Mouse (Mus musculus): ENCODE results near the gene Zbtb49. TPM values are rescaled to one million over a fixed set of nuclear protein-coding genes. Genes with fewer than 3 reads are reported as not detected.

Gene Zbtb49
- polyA plus RNA-seq, 1 experiment from 2014 or later: 2.7 TPM

- Histone ChIP-seq H3K4me2 (no peak overlapping the region), H3K4me3 (replicated peaks) (no peak overlapping the region), H3K9ac (no peak overlapping the region), H3K36me3 (replicated peaks) (0 out of 2 replicates have a peak, but pooled peaks cover 2% of the 10 kb centered on the region), H3K9me3 (replicated peaks) (no peaks in the 10 kb centered on the region), H3K27me3 (no peaks in the 10 kb centered on the region), H3K27ac (replicated peaks) (no peak overlapping the region), H3K4me1 (replicated peaks) (no peaks in the 10 kb centered on the region)
- ATAC-seq (ENCODE audit: insufficient read depth): no peak
- 50% methylated on average over 5 of the region's 5 CpGs for WGBS (ENCODE audit: insufficient replicate concordance)
Measured at GRCm38 (mm10) chr5:38240727-38241472, 20.6 kb upstream of the Zbtb49 start.

GRCm38 (mm10) chr5:38236627-38237026 lies 16.4 kb upstream of the Zbtb49 start:
- no peak overlapping the region for H3K4me2 ChIP-seq

GRCm38 (mm10) chr5:38235422-38235821 lies 15.2 kb upstream of the Zbtb49 start:
- ATAC-seq (ENCODE audit: insufficient read depth): no peak
- no peak overlapping the region for H3K4me3 ChIP-seq (replicated peaks)
- 61% methylated on average over 4 of the region's 4 CpGs for WGBS (ENCODE audit: insufficient replicate concordance)
- no peaks in the 10 kb centered on the region for H3K9me3 ChIP-seq (replicated peaks)
- no peak overlapping the region for H3K4me2 ChIP-seq
- no peaks in the 10 kb centered on the region for H3K27me3 ChIP-seq
- no peaks in the 10 kb centered on the region for H3K4me1 ChIP-seq (replicated peaks)
- H3K9ac ChIP-seq: no peak overlapping the region
- H3K36me3 ChIP-seq (replicated peaks): peaks cover 47% of the 10 kb centered on the region
- no peak overlapping the region for H3K27ac ChIP-seq (replicated peaks)

More at GRCm38 (mm10) chr5:38236627-38237026, 16.4 kb upstream of the Zbtb49 start:
- WGBS (ENCODE audit: insufficient replicate concordance): 78% methylated on average over 2 of the region's 2 CpGs
- H3K4me1 ChIP-seq (replicated peaks): no peaks in the 10 kb centered on the region
- H3K9ac ChIP-seq: no peak overlapping the region
- peaks cover 35% of the 10 kb centered on the region for H3K36me3 ChIP-seq (replicated peaks)
- H3K27ac ChIP-seq (replicated peaks): no peak overlapping the region
- H3K9me3 ChIP-seq (replicated peaks): no peaks in the 10 kb centered on the region
- H3K27me3 ChIP-seq: no peaks in the 10 kb centered on the region
- no peak for ATAC-seq (ENCODE audit: insufficient read depth)
- no peak overlapping the region for H3K4me3 ChIP-seq (replicated peaks)

GRCm38 (mm10) chr5:38219771-38220307 lies 418 bp downstream of the Zbtb49 start:
- Histone ChIP-seq H3K4me2 (peak overlapping the region; percentile 94), H3K4me1 (replicated peaks) (peaks cover 31% of the 10 kb centered on the region), H3K4me3 (replicated peaks) (peak overlapping the region; percentile 92), H3K27me3 (no peaks in the 10 kb centered on the region), H3K9me3 (replicated peaks) (no peaks in the 10 kb centered on the region), H3K27ac (replicated peaks) (peak overlapping the region; percentile 75), H3K36me3 (replicated peaks) (peaks cover 15% of the 10 kb centered on the region), H3K9ac (peak overlapping the region; percentile 82)
- peak; percentile 70; the same call in 1 of the 2 replicates for ATAC-seq (ENCODE audit: insufficient read depth)
- WGBS (ENCODE audit: insufficient replicate concordance): under 1% methylated on average over 35 of the region's 35 CpGs

GRCm38 (mm10) chr5:38213009-38213408 lies 7.2 kb downstream of the Zbtb49 start:
- 85% methylated on average over 6 of the region's 6 CpGs for WGBS (ENCODE audit: insufficient replicate concordance)
- peaks cover 30% of the 10 kb centered on the region for H3K36me3 ChIP-seq (replicated peaks)

GRCm38 (mm10) chr5:38211691-38212090 lies 8.6 kb downstream of the Zbtb49 start:
- 51% methylated on average over 8 of the region's 8 CpGs for WGBS (ENCODE audit: insufficient replicate concordance)
- H3K9ac ChIP-seq: no peak overlapping the region
- no peak overlapping the region for H3K4me2 ChIP-seq
- ATAC-seq (ENCODE audit: insufficient read depth): no peak
- no peak overlapping the region for H3K27ac ChIP-seq (replicated peaks)
- peaks cover 6% of the 10 kb centered on the region; the same call in 1 of the 2 replicates for H3K4me1 ChIP-seq (replicated peaks)
- H3K36me3 ChIP-seq (replicated peaks): peaks cover 30% of the 10 kb centered on the region
- H3K27me3 ChIP-seq: no peaks in the 10 kb centered on the region
- no peak overlapping the region for H3K4me3 ChIP-seq (replicated peaks)
- no peaks in the 10 kb centered on the region for H3K9me3 ChIP-seq (replicated peaks)

More at GRCm38 (mm10) chr5:38213009-38213408, 7.2 kb downstream of the Zbtb49 start:
- Histone ChIP-seq H3K27me3 (no peaks in the 10 kb centered on the region), H3K27ac (replicated peaks) (no peak overlapping the region), H3K4me3 (replicated peaks) (no peak overlapping the region), H3K4me2 (no peak overlapping the region), H3K4me1 (replicated peaks) (peaks cover 6% of the 10 kb centered on the region; the same call in 1 of the 2 replicates), H3K9me3 (replicated peaks) (no peaks in the 10 kb centered on the region), H3K9ac (no peak overlapping the region)
- no peak for ATAC-seq (ENCODE audit: insufficient read depth)

GRCm38 (mm10) chr5:38208985-38209384 lies 11.3 kb downstream of the Zbtb49 start:
- WGBS (ENCODE audit: insufficient replicate concordance): 41% methylated on average over 8 of the region's 8 CpGs
- H3K9me3 ChIP-seq (replicated peaks): no peaks in the 10 kb centered on the region

GRCm38 (mm10) chr5:38205303-38205726 lies 14.9 kb downstream of the Zbtb49 start:
- Histone ChIP-seq H3K4me2 (no peak overlapping the region), H3K36me3 (replicated peaks) (peaks cover 37% of the 10 kb centered on the region), H3K4me1 (replicated peaks) (peaks cover 6% of the 10 kb centered on the region), H3K27ac (replicated peaks) (no peak overlapping the region), H3K27me3 (no peaks in the 10 kb centered on the region), H3K4me3 (replicated peaks) (no peak overlapping the region), H3K9me3 (replicated peaks) (no peaks in the 10 kb centered on the region), H3K9ac (no peak overlapping the region)
- no peak for ATAC-seq (ENCODE audit: insufficient read depth)
- 59% methylated on average over 7 of the region's 7 CpGs for WGBS (ENCODE audit: insufficient replicate concordance)

More at GRCm38 (mm10) chr5:38208985-38209384, 11.3 kb downstream of the Zbtb49 start:
- no peaks in the 10 kb centered on the region for H3K27me3 ChIP-seq
- no peak overlapping the region for H3K4me2 ChIP-seq
- H3K36me3 ChIP-seq (replicated peaks): peaks cover 27% of the 10 kb centered on the region
- no peak overlapping the region for H3K27ac ChIP-seq (replicated peaks)
- peaks cover 6% of the 10 kb centered on the region for H3K4me1 ChIP-seq (replicated peaks)
- no peak overlapping the region for H3K4me3 ChIP-seq (replicated peaks)
- no peak overlapping the region for H3K9ac ChIP-seq
- ATAC-seq (ENCODE audit: insufficient read depth): no peak

GRCm38 (mm10) chr5:38199686-38200085 lies 20.6 kb downstream of the Zbtb49 start:
- Histone ChIP-seq H3K9ac (no peak overlapping the region), H3K9me3 (replicated peaks) (no peaks in the 10 kb centered on the region), H3K36me3 (replicated peaks) (peaks cover 34% of the 10 kb centered on the region), H3K27ac (replicated peaks) (no peak overlapping the region), H3K4me3 (replicated peaks) (no peak overlapping the region), H3K27me3 (no peaks in the 10 kb centered on the region), H3K4me2 (no peak overlapping the region), H3K4me1 (replicated peaks) (no peaks in the 10 kb centered on the region)
- ATAC-seq (ENCODE audit: insufficient read depth): no peak
- WGBS (ENCODE audit: insufficient replicate concordance): 74% methylated on average over 2 of the region's 2 CpGs

- 19% methylated on average over 7 of the region's 7 CpGs for WGBS (ENCODE audit: insufficient replicate concordance)
- no peak for ATAC-seq (ENCODE audit: insufficient read depth)
- no peak overlapping the region for H3K4me3 ChIP-seq (replicated peaks)
- no peaks in the 10 kb centered on the region for H3K4me1 ChIP-seq (replicated peaks)
- no peaks in the 10 kb centered on the region for H3K9me3 ChIP-seq (replicated peaks)
- no peak overlapping the region for H3K27ac ChIP-seq (replicated peaks)
- peaks cover 16% of the 10 kb centered on the region; the same call in 1 of the 2 replicates for H3K36me3 ChIP-seq (replicated peaks)
- no peak overlapping the region for H3K9ac ChIP-seq
- no peaks in the 10 kb centered on the region for H3K27me3 ChIP-seq
- no peak overlapping the region for H3K4me2 ChIP-seq
Measured at GRCm38 (mm10) chr5:38197482-38197823, 22.8 kb downstream of the Zbtb49 start.

GRCm38 (mm10) chr5:38196821-38197481 lies 23.3 kb downstream of the Zbtb49 start:
- 60% methylated on average over 5 of the region's 5 CpGs for WGBS (ENCODE audit: insufficient replicate concordance)

More at GRCm38 (mm10) chr5:38196821-38197481, 23.3 kb downstream of the Zbtb49 start:
- peaks cover 14% of the 10 kb centered on the region; the same call in 1 of the 2 replicates for H3K36me3 ChIP-seq (replicated peaks)
- H3K27ac ChIP-seq (replicated peaks): no peak overlapping the region
- no peak overlapping the region for H3K9ac ChIP-seq
- ATAC-seq (ENCODE audit: insufficient read depth): no peak
- no peak overlapping the region for H3K4me3 ChIP-seq (replicated peaks)
- H3K27me3 ChIP-seq: no peaks in the 10 kb centered on the region
- H3K9me3 ChIP-seq (replicated peaks): no peaks in the 10 kb centered on the region
- no peak overlapping the region for H3K4me2 ChIP-seq
- no peaks in the 10 kb centered on the region for H3K4me1 ChIP-seq (replicated peaks)
